Mouse (Mus musculus): ENCODE results near the gene Dclk1. TPM values are rescaled to one million over a fixed set of nuclear protein-coding genes. Genes with fewer than 3 reads are reported as not detected.

The Dclk1 gene
- polyA plus RNA-seq, 1 experiment from 2014 or later = 75.0 TPM

GRCm38 (mm10) chr3:55401236-55401635 lies 159.1 kb downstream of the Dclk1 start:
- Histone ChIP-seq H3K36me3 (ENCODE audit: control insufficient read depth, insufficient read depth, low read length) (no peaks in the 10 kb centered on the region), H3K9ac (ENCODE audit: low read depth, low read length) (no peak overlapping the region), H3K27ac (replicated peaks; ENCODE audit: low read depth, low read length) (no peak overlapping the region), H3K4me2 (ENCODE audit: low read depth, low read length) (no peak overlapping the region), H3K4me3 (ENCODE audit: low read depth, low read length) (no peak overlapping the region), H3K4me1 (ENCODE audit: control insufficient read depth, insufficient read depth, low read length) (no peaks in the 10 kb centered on the region), H3K27me3 (replicated peaks; ENCODE audit: control insufficient read depth, insufficient read depth, low read length) (no peaks in the 10 kb centered on the region), H3K9me3 (ENCODE audit: control insufficient read depth, low read length) (no peaks in the 10 kb centered on the region)
- ATAC-seq (ENCODE audit: low read depth) = no peak
- DNase-seq (ENCODE audit: low spot score) = no peak
- WGBS = 89% methylated on average over 1 of the region's 1 CpGs

GRCm38 (mm10) chr3:55404751-55405150 lies 162.6 kb downstream of the Dclk1 start:
- Histone ChIP-seq H3K4me3 (ENCODE audit: low read depth, low read length) (no peak overlapping the region), H3K9me3 (ENCODE audit: control insufficient read depth, low read length) (no peaks in the 10 kb centered on the region), H3K36me3 (ENCODE audit: control insufficient read depth, insufficient read depth, low read length) (no peaks in the 10 kb centered on the region), H3K27me3 (replicated peaks; ENCODE audit: control insufficient read depth, insufficient read depth, low read length) (no peaks in the 10 kb centered on the region), H3K27ac (replicated peaks; ENCODE audit: low read depth, low read length) (no peak overlapping the region), H3K4me2 (ENCODE audit: low read depth, low read length) (no peak overlapping the region), H3K9ac (ENCODE audit: low read depth, low read length) (no peak overlapping the region), H3K4me1 (ENCODE audit: control insufficient read depth, insufficient read depth, low read length) (no peaks in the 10 kb centered on the region)
- DNase-seq (ENCODE audit: low spot score) (no peak), ATAC-seq (ENCODE audit: low read depth) (no peak)
- 96% methylated on average over 7 of the region's 7 CpGs for WGBS

- no peak for DNase-seq (ENCODE audit: low spot score)
- no peak overlapping the region for H3K4me2 ChIP-seq (ENCODE audit: low read depth, low read length)
- H3K4me1 ChIP-seq (ENCODE audit: control insufficient read depth, insufficient read depth, low read length) = no peaks in the 10 kb centered on the region
- no peak overlapping the region for H3K9ac ChIP-seq (ENCODE audit: low read depth, low read length)
- H3K9me3 ChIP-seq (ENCODE audit: control insufficient read depth, low read length) = 0 out of 2 replicates have a peak, but pooled peaks cover 3% of the 10 kb centered on the region
- H3K36me3 ChIP-seq (ENCODE audit: control insufficient read depth, insufficient read depth, low read length) = no peaks in the 10 kb centered on the region
- H3K27ac ChIP-seq (replicated peaks; ENCODE audit: low read depth, low read length) = no peak overlapping the region
- no peaks in the 10 kb centered on the region for H3K27me3 ChIP-seq (replicated peaks; ENCODE audit: control insufficient read depth, insufficient read depth, low read length)
- ATAC-seq (ENCODE audit: low read depth) = no peak
- WGBS = 73% methylated on average over 7 of the region's 7 CpGs
- no peak overlapping the region for H3K4me3 ChIP-seq (ENCODE audit: low read depth, low read length)
Measured at GRCm38 (mm10) chr3:55406616-55407015, 164.5 kb downstream of the Dclk1 start.

- Histone ChIP-seq H3K4me3 (ENCODE audit: low read depth, low read length) (no peak overlapping the region), H3K36me3 (ENCODE audit: control insufficient read depth, insufficient read depth, low read length) (no peaks in the 10 kb centered on the region), H3K27ac (replicated peaks; ENCODE audit: low read depth, low read length) (no peak overlapping the region), H3K4me1 (ENCODE audit: control insufficient read depth, insufficient read depth, low read length) (peaks cover 7% of the 10 kb centered on the region; the same call in 1 of the 2 replicates), H3K27me3 (replicated peaks; ENCODE audit: control insufficient read depth, insufficient read depth, low read length) (no peaks in the 10 kb centered on the region), H3K9me3 (ENCODE audit: control insufficient read depth, low read length) (0 out of 2 replicates have a peak, but pooled peaks cover 6% of the 10 kb centered on the region), H3K9ac (ENCODE audit: low read depth, low read length) (no peak overlapping the region), H3K4me2 (ENCODE audit: low read depth, low read length) (no peak overlapping the region)
- DNase-seq (ENCODE audit: low spot score) = no peak
- no peak for ATAC-seq (ENCODE audit: low read depth)
Measured at GRCm38 (mm10) chr3:55411547-55411946, 169.4 kb downstream of the Dclk1 start.

- H3K4me3 ChIP-seq (ENCODE audit: low read depth, low read length) = no peak overlapping the region
- 26% methylated on average over 14 of the region's 14 CpGs for WGBS
- peak; percentile 70; the same call in 1 of the 2 replicates for ATAC-seq (ENCODE audit: low read depth)
Measured at GRCm38 (mm10) chr3:55415527-55415950, 173.4 kb downstream of the Dclk1 start.

GRCm38 (mm10) chr3:55418845-55419244 lies 176.7 kb downstream of the Dclk1 start:
- Histone ChIP-seq H3K27me3 (replicated peaks; ENCODE audit: control insufficient read depth, insufficient read depth, low read length) (no peaks in the 10 kb centered on the region), H3K4me1 (ENCODE audit: control insufficient read depth, insufficient read depth, low read length) (peaks cover 18% of the 10 kb centered on the region), H3K27ac (replicated peaks; ENCODE audit: low read depth, low read length) (peak overlapping the region; percentile 49), H3K4me2 (ENCODE audit: low read depth, low read length) (no peak overlapping the region), H3K9ac (ENCODE audit: low read depth, low read length) (no peak overlapping the region), H3K36me3 (ENCODE audit: control insufficient read depth, insufficient read depth, low read length) (no peaks in the 10 kb centered on the region), H3K4me3 (ENCODE audit: low read depth, low read length) (no peak overlapping the region), H3K9me3 (ENCODE audit: control insufficient read depth, low read length) (no peaks in the 10 kb centered on the region)
- 66% methylated on average over 6 of the region's 6 CpGs for WGBS
- ATAC-seq (ENCODE audit: low read depth) (no peak), DNase-seq (ENCODE audit: low spot score) (no peak)

More at GRCm38 (mm10) chr3:55415527-55415950, 173.4 kb downstream of the Dclk1 start:
- H3K9ac ChIP-seq (ENCODE audit: low read depth, low read length) = peak overlapping the region; percentile 9; the same call in 1 of the 2 replicates
- H3K27me3 ChIP-seq (replicated peaks; ENCODE audit: control insufficient read depth, insufficient read depth, low read length) = no peaks in the 10 kb centered on the region
- peak overlapping the region; percentile 34 for H3K4me2 ChIP-seq (ENCODE audit: low read depth, low read length)
- peak overlapping the region; percentile 3; the same call in 1 of the 2 replicates for H3K27ac ChIP-seq (replicated peaks; ENCODE audit: low read depth, low read length)
- peak; percentile 68 for DNase-seq (ENCODE audit: low spot score)
- H3K4me1 ChIP-seq (ENCODE audit: control insufficient read depth, insufficient read depth, low read length) = peaks cover 15% of the 10 kb centered on the region
- H3K9me3 ChIP-seq (ENCODE audit: control insufficient read depth, low read length) = 0 out of 2 replicates have a peak, but pooled peaks cover 6% of the 10 kb centered on the region
- H3K36me3 ChIP-seq (ENCODE audit: control insufficient read depth, insufficient read depth, low read length) = no peaks in the 10 kb centered on the region

GRCm38 (mm10) chr3:55419334-55419733 lies 177.2 kb downstream of the Dclk1 start:
- no peak overlapping the region for H3K4me3 ChIP-seq (ENCODE audit: low read depth, low read length)
- ATAC-seq (ENCODE audit: low read depth) (no peak), DNase-seq (ENCODE audit: low spot score) (peak; percentile 55)
- no peak overlapping the region for H3K9ac ChIP-seq (ENCODE audit: low read depth, low read length)
- peak overlapping the region; percentile 30; the same call in 1 of the 2 replicates for H3K27ac ChIP-seq (replicated peaks; ENCODE audit: low read depth, low read length)
- no peak overlapping the region for H3K4me2 ChIP-seq (ENCODE audit: low read depth, low read length)
- H3K27me3 ChIP-seq (replicated peaks; ENCODE audit: control insufficient read depth, insufficient read depth, low read length) = no peaks in the 10 kb centered on the region
- H3K9me3 ChIP-seq (ENCODE audit: control insufficient read depth, low read length) = no peaks in the 10 kb centered on the region
- WGBS = 19% methylated on average over 3 of the region's 3 CpGs
- H3K4me1 ChIP-seq (ENCODE audit: control insufficient read depth, insufficient read depth, low read length) = peaks cover 23% of the 10 kb centered on the region
- no peaks in the 10 kb centered on the region for H3K36me3 ChIP-seq (ENCODE audit: control insufficient read depth, insufficient read depth, low read length)

GRCm38 (mm10) chr3:55420436-55421083 lies 178.4 kb downstream of the Dclk1 start:
- ATAC-seq (ENCODE audit: low read depth) (no peak), DNase-seq (ENCODE audit: low spot score) (no peak)
- H3K36me3 ChIP-seq (ENCODE audit: control insufficient read depth, insufficient read depth, low read length) = no peaks in the 10 kb centered on the region
- H3K9me3 ChIP-seq (ENCODE audit: control insufficient read depth, low read length) = no peaks in the 10 kb centered on the region
- no peaks in the 10 kb centered on the region for H3K27me3 ChIP-seq (replicated peaks; ENCODE audit: control insufficient read depth, insufficient read depth, low read length)
- H3K4me1 ChIP-seq (ENCODE audit: control insufficient read depth, insufficient read depth, low read length) = peaks cover 21% of the 10 kb centered on the region
- 31% methylated on average over 8 of the region's 8 CpGs for WGBS
- no peak overlapping the region for H3K27ac ChIP-seq (replicated peaks; ENCODE audit: low read depth, low read length)
- no peak overlapping the region for H3K4me3 ChIP-seq (ENCODE audit: low read depth, low read length)
- H3K9ac ChIP-seq (ENCODE audit: low read depth, low read length) = no peak overlapping the region
- H3K4me2 ChIP-seq (ENCODE audit: low read depth, low read length) = no peak overlapping the region

Data from embryonic facial prominence, embryonic 14.5 days (tissue).